Mouse (Mus musculus): ENCODE results near the gene Olfr111.
"Not testable (repeated sequence)": the region's sequence is repeated elsewhere in the genome, so short reads cannot be mapped to it uniquely, and the experiment has no call there.

Gene Olfr111

GRCm38 (mm10) chr17:37507730-37508129, at the start of gene Olfr111:
TSS of gene Olfr111 (plus strand) at chr17:37508030.
- no peak for DNase-seq (ENCODE audit: low read depth)

- no peak for DNase-seq (ENCODE audit: low read depth)
These were observed 49.2 kb upstream of the Olfr111 start, which contains the start of gene Olfr109 for GRCm38 (mm10) chr17:37458616-37459015. TSS of gene Olfr109 (plus strand) at chr17:37458916.

- DNase-seq (ENCODE audit: low read depth): no peak
These were observed 24.4 kb upstream of the Olfr111 start, which contains the start of gene H2-M2 for GRCm38 (mm10) chr17:37483452-37483851. TSS of gene H2-M2 (minus strand) at chr17:37483552.

- no peak for DNase-seq (ENCODE audit: low read depth)
These were observed 15.8 kb upstream of the Olfr111 start, which contains the start of gene Olfr110 for GRCm38 (mm10) chr17:37491930-37492518. TSS of gene Olfr110 (plus strand) at chr17:37492468.

GRCm38 (mm10) chr17:37524612-37525011, 16.8 kb downstream of the Olfr111 start:
- DNase-seq (ENCODE audit: low read depth): not testable (repeated sequence)

GRCm38 (mm10) chr17:37525427-37525826, 17.6 kb downstream of the Olfr111 start:
- not testable (repeated sequence) for DNase-seq (ENCODE audit: low read depth)

DNA sequence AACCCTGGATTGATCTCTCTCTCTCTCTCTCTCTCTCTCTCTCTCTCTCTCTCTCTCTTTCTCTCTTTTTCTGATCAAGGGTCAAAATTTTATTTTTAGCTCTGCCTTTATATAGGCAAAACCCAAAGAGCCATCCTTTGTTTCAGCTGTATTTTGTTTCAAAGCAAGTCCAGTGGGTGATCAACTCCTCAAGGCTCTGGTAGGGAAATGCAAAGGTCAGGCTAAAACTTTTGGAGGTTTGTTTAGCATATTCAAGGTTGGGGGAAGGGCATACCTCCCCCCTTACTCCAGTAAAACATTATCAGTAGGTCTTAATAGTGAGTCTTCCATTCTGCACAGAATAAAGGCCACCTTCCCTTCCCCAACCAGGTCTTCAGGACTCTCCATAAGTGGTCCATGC, 27.3 kb downstream of the Olfr111 start:
- DNase-seq (ENCODE audit: low read depth): no peak

DNA sequence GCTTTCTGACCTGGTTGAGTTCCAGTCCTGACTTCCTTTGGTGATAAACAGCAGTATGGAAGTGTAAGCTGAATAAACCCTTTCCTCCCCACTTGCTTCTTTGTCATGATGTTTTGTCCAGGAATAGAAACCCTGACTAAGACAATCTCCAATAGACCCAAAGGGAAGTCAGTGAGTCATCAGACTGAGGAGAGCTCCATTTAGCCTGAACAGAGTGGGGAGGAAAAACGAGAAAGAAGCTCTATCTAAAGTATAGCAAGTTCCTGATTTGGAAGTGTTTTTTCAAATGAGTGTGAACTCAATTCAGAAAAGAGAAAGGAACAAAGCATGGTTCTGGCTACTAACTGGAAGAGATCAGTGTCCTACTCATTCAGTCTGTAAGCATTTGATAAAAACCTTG, 30.6 kb downstream of the Olfr111 start:
- not testable (repeated sequence) for DNase-seq (ENCODE audit: low read depth)

GRCm38 (mm10) chr17:37541454-37542119, 33.8 kb downstream of the Olfr111 start:
- no peak for DNase-seq (ENCODE audit: low read depth)

DNA sequence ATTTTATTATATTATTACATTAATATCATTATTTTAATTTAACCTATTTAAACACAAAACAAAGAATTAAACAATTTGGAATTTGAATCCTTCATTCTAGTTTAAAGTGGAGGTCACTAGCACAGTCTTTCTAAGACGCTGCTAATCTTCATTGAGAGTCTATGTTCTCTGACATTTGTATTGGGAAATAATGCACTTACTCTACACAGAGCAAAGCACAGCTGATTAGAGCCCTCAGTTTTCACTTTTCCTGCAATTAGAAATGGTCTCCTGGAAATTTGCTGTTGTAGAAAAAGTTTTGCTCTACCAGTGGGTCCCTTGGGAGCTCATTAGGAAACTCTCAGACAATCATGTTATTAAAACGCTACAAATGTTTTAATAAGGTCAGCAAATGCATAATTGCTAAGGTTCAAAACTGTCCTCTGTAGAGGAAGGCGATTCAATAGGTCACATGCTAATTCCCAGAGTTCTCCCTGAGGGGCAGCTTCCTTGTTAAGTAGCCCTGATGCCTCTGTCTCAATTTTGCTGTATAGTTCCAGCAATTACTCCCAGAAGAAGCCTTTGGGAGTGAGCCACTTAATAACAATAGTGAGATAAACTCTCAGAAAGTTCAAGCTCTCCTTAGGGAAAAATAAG, 36.1 kb downstream of the Olfr111 start:
- DNase-seq (ENCODE audit: low read depth): no peak

DNA sequence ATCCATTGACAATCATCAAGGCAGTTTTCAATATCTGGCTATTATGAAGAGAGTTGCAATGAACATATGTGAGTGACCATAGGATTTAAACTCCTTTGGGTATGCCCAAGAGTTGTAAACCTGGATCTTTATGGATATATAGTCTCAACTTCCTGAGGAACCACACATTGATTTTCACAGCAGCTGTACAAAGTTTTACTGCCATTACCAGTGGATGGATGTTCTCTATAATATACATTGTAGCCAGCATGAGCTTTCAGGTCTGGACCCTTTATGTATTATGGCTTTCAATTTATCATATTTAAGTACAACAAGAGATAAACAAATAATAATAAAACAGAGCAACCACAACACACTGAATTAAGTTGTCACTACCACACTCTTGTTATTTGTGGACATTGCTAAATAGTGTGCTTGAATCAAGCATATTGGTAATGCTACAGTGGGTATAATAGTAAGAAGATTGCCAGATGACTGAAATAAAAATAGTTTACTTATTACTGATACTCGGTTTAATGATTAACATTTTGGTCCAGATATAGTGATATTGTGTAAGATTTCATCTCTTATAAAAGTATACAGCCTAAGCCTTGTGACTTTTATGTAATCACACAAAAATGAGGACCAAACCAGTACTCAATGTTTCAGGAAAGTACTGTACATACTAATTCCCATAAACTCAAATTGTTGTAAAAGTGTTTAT, 51.2 kb downstream of the Olfr111 start:
- no peak for DNase-seq (ENCODE audit: low read depth)

DNA sequence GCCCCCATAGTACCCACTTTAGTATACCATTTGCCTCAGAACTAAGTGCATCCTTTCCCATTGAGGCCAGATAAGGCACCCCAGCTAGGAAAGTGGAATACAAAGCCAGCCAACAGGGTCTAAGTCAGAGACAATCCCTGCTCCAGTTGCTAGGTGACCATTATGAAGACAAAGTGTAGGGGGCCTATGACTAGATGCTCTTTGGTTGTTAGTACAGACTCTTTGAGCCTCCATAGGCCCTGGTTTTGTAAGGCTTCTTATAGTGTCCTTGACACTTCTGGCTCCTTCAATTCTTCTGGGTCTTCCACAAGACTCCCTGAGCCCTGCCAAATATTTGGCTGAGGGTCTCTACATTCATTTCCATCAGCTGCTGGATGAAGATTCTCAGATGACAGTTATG, 61.5 kb downstream of the Olfr111 start, which contains the start of gene Olfr112:
Olfr112 (minus strand) TSS at position 101 of the 400 bp plus-strand sequence.
- DNase-seq (ENCODE audit: low read depth): no peak

GRCm38 (mm10) chr17:37577563-37577962, 69.7 kb downstream of the Olfr111 start, which contains the start of gene Olfr113:
TSS of gene Olfr113 (minus strand) at chr17:37577663.
- no peak for DNase-seq (ENCODE audit: low read depth)

Data from 416B (cell line).